Mouse (Mus musculus): ENCODE data around the gene Gas2. TPM values are rescaled to one million over a fixed set of nuclear protein-coding genes. Genes with fewer than 3 reads are reported as not detected.

Gas2 gene
- total RNA-seq, 2 experiments from 2014 or later, result 47.8 to 49.9 TPM

DNA sequence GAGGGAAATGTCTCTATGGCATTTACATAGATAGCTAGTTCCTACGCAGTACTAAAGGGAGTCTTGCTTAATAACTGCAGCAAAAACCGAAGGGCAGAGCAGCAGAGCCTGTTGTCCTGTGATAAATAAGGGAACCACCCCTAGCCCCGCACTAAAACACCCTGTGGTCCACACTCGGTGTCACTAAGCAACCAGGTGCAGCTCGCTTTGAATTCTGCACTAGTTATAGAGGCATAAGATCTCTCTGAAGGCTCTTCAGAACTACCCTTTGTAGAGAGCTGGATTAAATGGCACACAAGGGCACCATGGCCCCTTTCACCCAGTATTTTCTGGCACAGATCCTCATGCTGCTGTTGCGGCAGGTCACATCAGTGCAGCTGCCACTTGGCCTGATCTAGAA, 113.4 kb downstream of the Gas2 start:
- Histone ChIP-seq H3K4me3 (no peak overlapping the region), H3K27ac (no peak overlapping the region)
- intact Hi-C loops (cut with DNase I), result loop anchor here (5.0 kb wide), 1 partner anchor 113 kb away; the partner anchor contains the start of genes Fancf and Gas2
- no peak for TF ChIP-seq CTCF (IDR thresholded peaks at IDR 0.05)
- no peak for DNase-seq (ENCODE audit: extremely low spot score in 1 of 2, low spot score in 2 of 2)

DNA sequence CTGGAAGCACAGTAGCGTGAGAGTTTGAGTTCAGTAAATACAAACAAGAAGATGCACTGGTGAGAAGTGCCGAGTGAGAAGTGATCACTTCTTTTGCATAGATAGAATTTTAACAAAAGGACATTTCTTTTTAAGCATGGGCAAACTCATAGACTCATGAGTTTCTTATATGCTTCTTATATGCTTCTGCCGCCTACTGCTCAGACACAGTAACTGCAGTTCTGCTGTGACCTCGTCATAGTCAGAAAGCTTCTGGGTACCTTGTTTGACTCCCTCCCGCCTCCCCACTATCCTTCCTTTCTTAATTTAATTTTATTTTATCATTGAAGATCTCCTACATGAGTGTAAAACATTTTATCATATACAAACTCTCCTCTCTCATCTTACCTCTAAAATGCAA, 117.5 kb downstream of the Gas2 start:
- Histone ChIP-seq H3K27ac (no peak overlapping the region), H3K4me3 (no peak overlapping the region)
- intact Hi-C loops (cut with DNase I), result loop anchor here (2.0 to 5.0 kb wide), 2 partner anchors 117 to 360 kb away; partner anchors contain the start of genes Fancf and Gas2
- TF ChIP-seq CTCF (IDR thresholded peaks at IDR 0.05), result peak; percentile 72
- DNase-seq (ENCODE audit: extremely low spot score in 1 of 2, low spot score in 2 of 2), result no peak

DNA sequence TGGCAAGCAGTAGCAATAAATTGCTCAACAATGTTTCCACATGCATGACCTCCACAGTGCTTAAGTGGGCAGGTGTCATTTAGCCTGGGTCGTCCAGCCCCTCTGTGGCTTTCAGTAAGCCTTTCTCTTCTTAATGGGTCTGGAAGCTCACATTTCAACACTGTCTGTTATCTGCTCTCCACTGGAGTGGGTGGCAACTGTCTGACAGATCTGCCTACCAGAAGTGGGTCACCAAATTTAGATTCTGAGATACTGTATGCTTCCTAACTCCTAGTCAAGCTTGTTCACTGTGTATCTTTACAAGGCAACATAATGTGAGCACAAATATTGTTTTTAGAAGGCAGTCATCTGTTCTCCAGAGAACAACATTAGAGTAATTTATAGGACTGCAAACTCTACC, 120.5 kb downstream of the Gas2 start:
- TF ChIP-seq CTCF (IDR thresholded peaks at IDR 0.05), result no peak
- intact Hi-C loops (cut with DNase I), result no loop called here
- no peak for DNase-seq (ENCODE audit: extremely low spot score in 1 of 2, low spot score in 2 of 2)
- H3K4me3 ChIP-seq, result no peak overlapping the region
- H3K27ac ChIP-seq, result no peak overlapping the region

DNA sequence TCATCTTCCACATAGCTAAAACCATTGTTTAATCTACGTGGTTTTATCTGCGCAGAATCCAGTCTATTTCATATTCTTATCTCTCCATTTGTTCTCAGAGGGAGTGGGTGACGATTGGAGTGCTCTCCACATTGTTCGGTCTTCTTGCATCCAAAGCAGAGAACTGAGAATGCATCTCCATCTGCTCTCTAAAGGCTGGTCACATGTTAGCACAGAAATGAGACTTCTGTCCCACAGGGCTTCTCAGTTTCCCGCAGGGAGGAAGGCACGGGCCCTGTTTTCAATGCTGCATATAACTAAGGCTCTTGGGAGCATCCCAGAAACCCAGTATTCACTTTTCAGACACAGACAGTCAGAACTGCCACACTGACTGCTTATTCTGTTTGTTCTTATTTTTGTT, 123.9 kb downstream of the Gas2 start:
- TF ChIP-seq CTCF (IDR thresholded peaks at IDR 0.05), result no peak
- Histone ChIP-seq H3K4me3 (no peak overlapping the region), H3K27ac (no peak overlapping the region)
- DNase-seq (ENCODE audit: extremely low spot score in 1 of 2, low spot score in 2 of 2), result no peak
- intact Hi-C loops (cut with DNase I), result no loop called here

DNA sequence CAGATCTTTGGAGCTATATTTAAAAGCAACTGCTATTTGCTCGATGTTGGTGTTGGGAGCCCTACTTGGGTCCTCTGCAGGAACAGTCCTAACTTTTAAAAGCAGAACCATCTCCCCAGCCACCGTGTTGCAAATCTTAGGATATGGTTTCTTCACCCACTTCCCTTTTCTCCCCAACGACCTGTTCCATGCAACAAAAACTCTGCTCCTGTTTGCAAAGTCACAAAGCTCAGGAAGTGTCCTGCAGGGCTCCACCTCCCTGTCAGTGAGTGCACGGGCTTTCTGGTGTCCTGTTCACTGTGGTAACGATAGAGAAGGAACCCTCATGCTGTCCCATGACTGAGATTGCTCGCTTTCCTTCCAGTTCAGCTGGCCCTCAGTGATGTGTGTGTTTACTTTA, 125.1 kb downstream of the Gas2 start:
- intact Hi-C loops (cut with DNase I), result no loop called here
- Histone ChIP-seq H3K4me3 (no peak overlapping the region), H3K27ac (no peak overlapping the region)
- no peak for TF ChIP-seq CTCF (IDR thresholded peaks at IDR 0.05)
- DNase-seq (ENCODE audit: extremely low spot score in 1 of 2, low spot score in 2 of 2), result no peak

DNA sequence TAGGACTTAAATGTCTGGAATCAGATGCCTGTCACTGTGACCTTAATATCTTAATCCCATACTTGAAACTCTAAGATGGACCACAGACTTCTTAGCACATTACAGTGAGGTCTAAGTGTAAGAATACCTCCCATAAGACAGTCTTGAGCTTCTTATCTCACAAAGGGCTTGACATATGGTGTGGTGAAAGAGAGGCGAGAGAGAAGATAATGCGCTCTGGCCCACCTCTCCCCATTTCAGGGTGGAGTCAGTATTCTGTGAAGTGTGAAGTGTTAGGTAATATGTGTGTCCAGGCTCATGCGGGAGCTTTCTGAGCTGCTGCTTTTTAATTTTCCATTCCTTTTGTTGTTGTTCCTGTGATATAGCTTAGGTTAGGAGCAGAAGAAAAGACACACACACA, 129.2 kb downstream of the Gas2 start:
- no peak overlapping the region for H3K4me3 ChIP-seq
- no peak overlapping the region for H3K27ac ChIP-seq
- intact Hi-C loops (cut with DNase I), result no loop called here
- no peak for DNase-seq (ENCODE audit: extremely low spot score in 1 of 2, low spot score in 2 of 2)
- TF ChIP-seq CTCF (IDR thresholded peaks at IDR 0.05), result no peak

DNA sequence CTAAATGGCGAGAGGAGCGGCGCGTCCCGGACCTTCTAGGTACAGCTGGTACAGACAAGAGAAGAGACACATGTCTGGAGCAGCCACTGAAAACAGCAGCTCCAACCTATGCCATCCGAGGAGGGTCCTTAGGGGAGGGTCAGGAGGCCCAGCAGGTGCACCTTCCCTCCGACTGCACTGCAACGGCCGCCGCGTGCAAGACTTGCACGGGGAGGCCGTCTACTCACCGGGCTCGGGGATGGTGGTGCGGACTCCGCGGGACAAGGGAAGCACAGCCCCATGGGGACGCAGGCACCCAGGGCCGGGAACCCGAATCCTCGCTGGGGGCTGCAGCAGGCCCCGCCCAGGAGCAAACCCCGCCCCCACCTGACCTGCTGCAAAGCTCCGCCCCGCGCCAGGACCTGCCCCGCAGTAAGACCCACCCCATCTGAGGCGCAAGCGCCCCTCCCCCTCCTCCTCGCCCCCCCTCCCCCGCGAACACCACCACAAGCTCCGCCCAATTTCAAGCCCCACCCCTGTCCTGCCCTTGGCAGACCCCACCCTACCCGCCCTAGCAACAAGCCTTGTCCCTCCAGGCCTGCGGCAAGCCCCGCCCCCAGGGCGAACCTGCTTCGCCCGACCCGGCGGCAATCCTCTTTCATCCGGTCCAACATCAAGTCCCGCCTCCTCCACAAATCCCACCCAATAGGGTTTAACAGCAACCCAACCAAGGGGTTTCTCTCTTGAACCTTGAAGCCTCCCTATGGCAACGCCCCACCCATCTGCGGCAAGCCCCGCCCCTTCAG, 143.9 kb downstream of the Gas2 start, which contains the start of gene Svip:
TSS of gene Svip (minus strand) at position 508 of the 785 bp plus-strand sequence.
- peak; percentile 85 to 92 for DNase-seq (ENCODE audit: extremely low spot score in 1 of 2, low spot score in 2 of 2)
- intact Hi-C loops (cut with DNase I), result no loop called here
- no peak for TF ChIP-seq CTCF (IDR thresholded peaks at IDR 0.05)
- peak within 1 kb of the TSS; percentile 86 for H3K4me3 ChIP-seq
- H3K27ac ChIP-seq, result peak within 1 kb of the TSS; percentile 76

DNA sequence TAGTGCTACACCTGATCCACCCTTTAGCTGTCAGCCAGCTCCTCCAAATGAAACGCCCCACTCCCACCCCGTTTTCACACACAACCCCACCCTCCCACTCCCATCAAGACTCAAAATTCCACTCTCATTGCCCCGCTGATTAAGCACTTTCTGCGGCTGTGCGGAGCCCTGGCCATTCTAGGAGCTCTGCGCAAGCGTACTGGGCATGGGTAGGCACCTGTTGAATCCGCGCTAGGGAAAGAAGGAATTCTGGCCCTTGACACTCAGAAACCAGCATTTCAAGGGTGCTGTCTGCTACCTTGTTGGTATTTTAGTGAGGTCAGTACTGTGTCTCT, 144.4 kb downstream of the Gas2 start:
- no peak for TF ChIP-seq CTCF (IDR thresholded peaks at IDR 0.05)
- H3K4me3 ChIP-seq, result peak overlapping the region; percentile 86
- intact Hi-C loops (cut with DNase I), result no loop called here
- H3K27ac ChIP-seq, result peak overlapping the region; percentile 63
- no peak for DNase-seq (ENCODE audit: extremely low spot score in 1 of 2, low spot score in 2 of 2)

DNA sequence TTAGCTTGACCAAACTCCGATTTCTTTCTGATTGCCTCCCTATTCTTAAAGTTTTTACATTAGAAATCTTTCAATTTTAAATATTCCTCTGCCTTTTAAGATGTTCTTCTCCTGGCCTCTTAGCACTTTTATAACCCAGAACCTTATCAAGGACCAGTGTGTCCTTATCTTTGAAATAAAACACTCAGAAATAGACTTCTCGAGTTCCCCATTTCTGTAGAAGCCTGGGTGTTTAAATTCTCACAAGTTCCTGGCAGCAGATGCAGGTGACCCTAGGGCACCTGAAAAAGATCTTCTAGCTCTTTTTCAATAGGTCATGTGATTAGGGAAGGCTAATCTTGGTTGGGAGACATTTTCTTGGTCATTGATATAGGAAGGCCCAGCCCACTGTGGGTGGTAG, 145.3 kb downstream of the Gas2 start:
- no peak for DNase-seq (ENCODE audit: extremely low spot score in 1 of 2, low spot score in 2 of 2)
- H3K27ac ChIP-seq, result no peak overlapping the region
- H3K4me3 ChIP-seq, result no peak overlapping the region
- no peak for TF ChIP-seq CTCF (IDR thresholded peaks at IDR 0.05)
- intact Hi-C loops (cut with DNase I), result no loop called here

DNA sequence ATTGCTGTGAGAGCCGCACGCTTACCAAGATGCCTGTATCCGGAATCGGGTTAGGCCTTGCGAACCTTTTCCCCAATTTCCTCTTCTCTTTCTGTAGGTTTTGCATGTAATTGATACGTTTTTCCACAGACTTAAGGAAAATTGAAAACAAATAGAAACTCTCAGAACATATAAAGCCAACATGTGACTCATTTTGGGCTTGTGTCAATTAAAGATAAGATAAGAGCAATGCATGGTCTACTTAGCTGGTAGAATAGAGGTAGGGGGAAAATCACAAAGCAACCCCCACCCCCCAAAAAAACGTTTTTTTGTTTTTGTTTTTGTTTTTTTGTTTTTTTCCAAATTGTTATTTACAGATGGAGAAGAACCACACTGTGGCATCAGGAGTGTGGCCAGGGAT, 151.6 kb downstream of the Gas2 start:
- DNase-seq (ENCODE audit: extremely low spot score in 1 of 2, low spot score in 2 of 2), result no peak
- no peak for TF ChIP-seq CTCF (IDR thresholded peaks at IDR 0.05)
- H3K27ac ChIP-seq, result no peak overlapping the region
- intact Hi-C loops (cut with DNase I), result no loop called here
- H3K4me3 ChIP-seq, result no peak overlapping the region

DNA sequence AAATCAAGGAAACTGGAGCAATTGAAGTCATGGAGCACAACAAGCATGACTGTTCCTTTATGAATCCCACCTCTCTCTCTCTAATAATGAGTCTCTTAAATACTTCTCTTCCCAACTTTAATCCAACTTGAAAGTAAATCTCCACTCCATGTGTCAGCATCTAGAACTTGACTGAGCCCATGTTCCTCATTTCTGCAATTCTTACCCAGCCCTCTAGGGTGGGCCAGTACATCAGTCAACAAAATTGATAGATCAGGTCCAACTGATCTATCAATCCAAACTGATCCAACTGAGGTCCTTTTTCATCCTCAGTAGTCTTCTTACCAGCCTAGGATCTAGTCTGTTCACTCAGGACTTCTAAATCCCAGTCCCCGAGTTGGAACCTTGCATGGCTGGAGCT, 153.4 kb downstream of the Gas2 start:
- no peak overlapping the region for H3K4me3 ChIP-seq
- H3K27ac ChIP-seq, result no peak overlapping the region
- no peak for DNase-seq (ENCODE audit: extremely low spot score in 1 of 2, low spot score in 2 of 2)
- intact Hi-C loops (cut with DNase I), result no loop called here
- no peak for TF ChIP-seq CTCF (IDR thresholded peaks at IDR 0.05)

DNA sequence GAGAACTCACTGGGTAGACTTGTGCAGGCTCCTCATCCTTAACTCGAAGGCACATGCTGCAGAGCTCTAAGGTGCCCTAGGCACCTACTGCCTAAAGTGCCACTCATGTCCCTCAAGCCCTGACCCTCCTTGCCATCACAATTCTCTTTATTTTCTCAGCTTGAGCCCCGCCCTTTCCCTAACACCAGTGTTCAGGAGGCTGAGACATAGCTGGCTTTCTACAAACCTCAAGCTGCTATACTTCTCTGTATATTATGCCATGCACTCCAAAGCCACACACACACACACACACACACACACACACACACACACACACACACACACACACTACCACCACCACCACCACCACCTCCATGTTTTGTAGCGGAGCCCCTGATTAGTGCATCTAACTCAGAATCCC, 153.8 kb downstream of the Gas2 start, which contains the start of gene 1700015G11Rik:
TSS of gene 1700015G11Rik (minus strand) at position 101 of the 400 bp plus-strand sequence.
- Histone ChIP-seq H3K4me3 (no peak within 1 kb of the TSS), H3K27ac (no peak within 1 kb of the TSS)
- no peak for TF ChIP-seq CTCF (IDR thresholded peaks at IDR 0.05)
- DNase-seq (ENCODE audit: extremely low spot score in 1 of 2, low spot score in 2 of 2), result no peak
- intact Hi-C loops (cut with DNase I), result no loop called here

DNA sequence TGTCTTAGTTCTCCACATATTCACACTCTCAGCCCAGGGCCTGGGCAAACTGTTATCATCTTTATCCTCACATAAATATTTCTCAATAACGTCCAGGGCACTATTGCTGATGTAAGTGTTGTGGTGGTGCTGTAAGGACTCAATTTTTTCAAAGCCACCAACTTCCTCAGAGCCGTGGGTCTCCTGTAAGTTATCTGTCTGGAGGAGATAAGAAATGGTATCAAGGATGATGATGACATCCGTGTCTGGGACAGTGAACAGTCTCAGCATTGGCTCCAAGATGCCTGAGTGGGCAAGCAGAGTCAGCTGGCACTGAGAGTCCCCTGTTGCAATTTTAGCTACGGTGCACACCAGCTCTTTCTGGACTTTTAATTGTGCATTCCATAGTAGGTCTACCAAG, 160.2 kb downstream of the Gas2 start:
- intact Hi-C loops (cut with DNase I), result no loop called here
- no peak for TF ChIP-seq CTCF (IDR thresholded peaks at IDR 0.05)
- no peak for DNase-seq (ENCODE audit: extremely low spot score in 1 of 2, low spot score in 2 of 2)
- Histone ChIP-seq H3K4me3 (no peak overlapping the region), H3K27ac (no peak overlapping the region)

Data from left cerebral cortex, adult 2 months (tissue).